Mouse (Mus musculus): ENCODE measurements around the gene Hist1h2ad. TPM values are rescaled to one million over a fixed set of nuclear protein-coding genes. Genes with fewer than 3 reads are reported as not detected.
"Not testable (repeated sequence)": the region's sequence is repeated elsewhere in the genome, so short reads cannot be mapped to it uniquely, and the experiment has no call there.

The Hist1h2ad gene
- 2.1 and 3.8 TPM in 2 replicates for polyA plus RNA-seq (2014; fragmentation: Nextera tagmentation; extraction: Ambion mirVana)

DNA sequence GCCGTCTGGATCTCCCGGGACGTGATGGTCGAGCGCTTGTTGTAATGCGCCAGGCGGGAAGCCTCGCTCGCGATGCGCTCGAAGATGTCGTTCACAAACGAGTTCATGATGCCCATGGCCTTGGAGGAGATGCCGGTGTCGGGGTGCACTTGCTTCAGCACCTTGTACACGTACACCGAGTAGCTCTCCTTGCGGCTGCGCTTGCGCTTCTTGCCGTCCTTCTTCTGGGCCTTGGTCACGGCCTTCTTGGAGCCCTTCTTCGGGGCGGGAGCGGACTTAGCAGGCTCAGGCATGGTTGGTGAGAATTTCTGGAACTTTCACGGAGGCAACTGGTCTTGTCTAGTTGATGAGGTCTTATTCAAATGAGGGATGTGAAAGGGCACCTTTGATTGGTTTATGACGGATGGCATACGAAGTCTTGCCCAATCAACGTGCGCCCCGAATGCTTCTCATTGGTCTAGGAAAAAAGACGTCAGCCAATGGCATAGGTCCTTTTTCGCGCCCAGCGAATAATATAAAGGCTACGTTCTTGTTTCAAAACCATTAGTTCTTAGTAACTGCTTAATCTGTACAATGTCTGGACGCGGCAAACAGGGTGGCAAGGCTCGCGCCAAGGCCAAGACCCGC, at the start of gene Hist1h2ad, which contains the start of gene Hist1h2bf:
Gene Hist1h2ad (plus strand): TSS at position 484 of the 627 bp plus-strand sequence.
Gene Hist1h2bf (minus strand): TSS at position 299 of the 627 bp plus-strand sequence.
- 0% methylated on average over 19 of the region's 42 CpGs for WGBS
- peak; percentile 92 for ATAC-seq (replicated peaks; ENCODE audit: insufficient number of reproducible peaks, low FRiP score, low TSS enrichment, low read depth)

DNA sequence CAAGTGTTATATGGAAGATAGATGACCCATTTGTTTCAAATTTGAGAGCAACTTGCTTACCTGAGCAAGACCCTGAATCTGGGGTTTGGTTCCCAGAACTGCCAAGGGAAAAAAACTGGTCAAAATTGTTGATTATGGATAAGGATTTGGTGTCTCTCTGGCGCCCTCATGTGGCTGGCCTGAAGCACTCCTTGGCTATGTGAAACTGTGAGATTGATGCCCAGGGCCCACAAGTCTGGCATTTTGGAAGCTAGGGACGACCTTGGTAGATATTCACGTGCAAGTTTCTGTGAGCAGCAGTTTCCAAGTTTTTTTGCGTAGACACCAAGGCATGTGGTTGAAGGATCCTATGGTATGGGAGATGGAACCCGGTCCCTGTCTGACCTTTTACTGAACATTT, 49.5 kb upstream of the Hist1h2ad start:
- Histone ChIP-seq H3K27ac (replicated peaks; ENCODE audit: low read depth, low read length) (no peak overlapping the region), H3K4me2 (ENCODE audit: low read depth, low read length) (no peak overlapping the region), H3K9me3 (replicated peaks; ENCODE audit: control insufficient read depth, low read length) (no peaks in the 10 kb centered on the region), H3K27me3 (ENCODE audit: control insufficient read depth, insufficient read depth, low read length) (no peaks in the 10 kb centered on the region), H3K4me1 (ENCODE audit: control insufficient read depth, insufficient read depth, low read length) (no peaks in the 10 kb centered on the region), H3K9ac (replicated peaks; ENCODE audit: low read length) (no peak overlapping the region), H3K4me3 (ENCODE audit: low read depth, low read length) (no peak overlapping the region), H3K36me3 (replicated peaks; ENCODE audit: control insufficient read depth, insufficient read depth, low read depth, low read length) (no peaks in the 10 kb centered on the region)
- DNase-seq (ENCODE audit: low spot score) (peak; percentile 90), ATAC-seq (replicated peaks; ENCODE audit: insufficient number of reproducible peaks, low FRiP score, low TSS enrichment, low read depth) (0 out of 2 replicates have a peak, but pooled peaks have one; percentile 29)
- WGBS: 4% methylated on average over 5 of the region's 5 CpGs

More for the DNA sequence above, at the start of gene Hist1h2ad, which contains the start of gene Hist1h2bf:
- H3K9ac ChIP-seq (replicated peaks; ENCODE audit: low read length): peak within 1 kb of the TSS; percentile 68
- DNase-seq (ENCODE audit: low spot score): peak; percentile 98
- H3K36me3 ChIP-seq (replicated peaks; ENCODE audit: control insufficient read depth, insufficient read depth, low read depth, low read length); H3K4me1 ChIP-seq (ENCODE audit: control insufficient read depth, insufficient read depth, low read length); H3K9me3 ChIP-seq (replicated peaks; ENCODE audit: control insufficient read depth, low read length); H3K27me3 ChIP-seq (ENCODE audit: control insufficient read depth, insufficient read depth, low read length): not testable (repeated sequence)
- H3K27ac ChIP-seq (replicated peaks; ENCODE audit: low read depth, low read length): peak within 1 kb of the TSS; percentile 95
- H3K4me3 ChIP-seq (ENCODE audit: low read depth, low read length): peak within 1 kb of the TSS; percentile 46
- peak within 1 kb of the TSS; percentile 71 for H3K4me2 ChIP-seq (ENCODE audit: low read depth, low read length)

DNA sequence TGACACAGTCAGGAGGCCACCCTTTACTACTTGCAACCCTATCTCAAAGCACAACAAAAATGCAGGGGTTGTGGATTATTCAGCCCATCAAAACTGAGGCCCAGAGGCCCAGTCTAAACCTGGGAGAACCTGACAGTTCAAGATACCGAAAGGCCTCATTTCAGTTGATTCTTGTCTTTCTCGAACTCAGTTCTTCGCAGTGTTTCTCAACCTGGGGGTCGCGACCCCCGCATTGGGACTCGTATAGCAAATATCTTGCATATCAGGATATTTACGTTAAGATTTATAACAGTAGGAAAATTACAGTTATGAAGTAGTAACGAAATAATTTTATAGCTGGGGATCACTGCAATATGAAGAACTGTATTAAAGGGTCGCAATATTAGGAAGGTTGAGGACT, 48.3 kb upstream of the Hist1h2ad start:
- Histone ChIP-seq H3K9me3 (replicated peaks; ENCODE audit: control insufficient read depth, low read length) (no peaks in the 10 kb centered on the region), H3K4me2 (ENCODE audit: low read depth, low read length) (peak overlapping the region; percentile 36), H3K4me3 (ENCODE audit: low read depth, low read length) (peak overlapping the region; percentile 38), H3K27ac (replicated peaks; ENCODE audit: low read depth, low read length) (no peak overlapping the region), H3K4me1 (ENCODE audit: control insufficient read depth, insufficient read depth, low read length) (no peaks in the 10 kb centered on the region), H3K9ac (replicated peaks; ENCODE audit: low read length) (peak overlapping the region; percentile 29; the same call in 1 of the 2 replicates), H3K27me3 (ENCODE audit: control insufficient read depth, insufficient read depth, low read length) (no peaks in the 10 kb centered on the region), H3K36me3 (replicated peaks; ENCODE audit: control insufficient read depth, insufficient read depth, low read depth, low read length) (no peaks in the 10 kb centered on the region)
- ATAC-seq (replicated peaks; ENCODE audit: insufficient number of reproducible peaks, low FRiP score, low TSS enrichment, low read depth) (no peak), DNase-seq (ENCODE audit: low spot score) (peak; percentile 73)
- WGBS: 2% methylated on average over 10 of the region's 10 CpGs

DNA sequence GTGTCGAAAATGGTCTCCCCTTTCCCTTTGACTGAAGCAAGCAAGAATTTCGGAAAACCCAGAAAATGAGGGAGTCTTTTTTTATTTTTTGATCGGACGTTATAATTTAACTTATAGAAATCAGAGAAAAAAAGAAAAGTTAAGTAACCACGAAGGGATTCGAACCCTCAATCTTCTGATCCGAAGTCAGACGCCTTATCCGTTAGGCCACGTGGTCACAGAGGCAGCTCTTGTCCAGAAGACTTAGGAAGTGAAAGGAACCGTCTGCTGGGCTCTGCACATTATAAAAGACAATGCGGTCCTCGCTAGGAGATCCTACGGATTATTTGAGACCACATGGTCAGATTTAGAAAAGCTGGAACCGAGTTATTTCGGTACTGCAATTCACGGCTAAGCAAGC, 47.9 kb upstream of the Hist1h2ad start:
- ATAC-seq (replicated peaks; ENCODE audit: insufficient number of reproducible peaks, low FRiP score, low TSS enrichment, low read depth): no peak
- Histone ChIP-seq H3K4me1 (ENCODE audit: control insufficient read depth, insufficient read depth, low read length) (no peaks in the 10 kb centered on the region), H3K4me2 (ENCODE audit: low read depth, low read length) (peak overlapping the region; percentile 36), H3K4me3 (ENCODE audit: low read depth, low read length) (peak overlapping the region; percentile 38), H3K27me3 (ENCODE audit: control insufficient read depth, insufficient read depth, low read length) (no peaks in the 10 kb centered on the region), H3K9ac (replicated peaks; ENCODE audit: low read length) (peak overlapping the region; percentile 43), H3K36me3 (replicated peaks; ENCODE audit: control insufficient read depth, insufficient read depth, low read depth, low read length) (no peaks in the 10 kb centered on the region), H3K9me3 (replicated peaks; ENCODE audit: control insufficient read depth, low read length) (no peaks in the 10 kb centered on the region), H3K27ac (replicated peaks; ENCODE audit: low read depth, low read length) (no peak overlapping the region)
- peak; percentile 97 for DNase-seq (ENCODE audit: low spot score)
- WGBS: under 1% methylated on average over 17 of the region's 17 CpGs

DNA sequence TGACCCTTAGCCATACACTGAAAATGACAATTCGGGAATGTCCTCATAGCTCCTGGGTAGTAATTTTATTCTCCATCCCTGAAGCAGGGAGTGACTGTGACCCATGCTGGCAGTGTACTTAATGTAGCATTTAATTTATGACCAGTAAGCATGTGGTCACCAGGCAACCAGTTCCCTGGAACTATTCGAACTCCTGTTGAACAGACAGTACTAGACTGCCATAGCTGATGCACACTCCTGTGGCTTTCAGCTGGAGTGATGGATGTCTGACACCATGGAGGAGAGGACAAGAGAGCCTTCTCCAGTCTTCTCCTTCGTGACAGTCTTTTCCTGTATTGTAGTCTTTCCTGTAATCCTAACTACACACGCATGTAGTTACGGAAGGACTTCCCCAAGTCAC, 45.2 kb upstream of the Hist1h2ad start:
- no peak overlapping the region for H3K9ac ChIP-seq (replicated peaks; ENCODE audit: low read length)

DNA sequence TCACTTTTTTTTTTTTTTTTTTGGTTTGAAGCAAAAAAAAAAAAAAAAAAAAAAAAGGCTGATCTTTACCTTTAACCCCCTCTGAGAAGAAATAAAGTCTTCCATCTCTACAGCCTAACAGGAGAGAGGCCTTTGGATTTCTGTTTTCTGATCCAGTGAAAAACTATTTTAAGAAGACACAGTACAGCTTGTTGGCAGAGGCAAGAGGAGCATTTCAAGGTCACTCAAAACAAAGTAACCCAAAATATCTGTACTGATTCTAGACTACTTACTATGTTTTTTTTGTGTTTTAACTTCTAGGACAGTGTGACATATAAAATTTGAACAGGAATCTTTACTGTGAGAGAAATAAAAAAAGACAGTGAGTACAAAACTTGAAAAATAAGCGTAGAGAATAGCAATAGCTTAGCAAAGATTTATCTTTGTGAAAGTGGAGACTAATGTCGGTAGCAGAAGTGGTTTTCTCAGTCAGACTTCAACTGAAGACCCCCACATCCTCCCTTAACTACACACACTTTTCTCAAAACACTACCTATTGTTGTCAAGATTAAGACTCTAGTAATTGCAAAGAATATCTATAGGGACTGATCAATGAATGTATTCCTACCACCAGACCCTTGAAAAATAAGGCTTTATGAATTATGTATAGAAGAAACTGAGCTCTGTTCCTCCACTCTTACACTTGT, 44.6 kb upstream of the Hist1h2ad start:
- H3K4me1 ChIP-seq (ENCODE audit: control insufficient read depth, insufficient read depth, low read length): no peaks in the 10 kb centered on the region
- no peak for ATAC-seq (replicated peaks; ENCODE audit: insufficient number of reproducible peaks, low FRiP score, low TSS enrichment, low read depth)

More for the DNA sequence above, 45.2 kb upstream of the Hist1h2ad start:
- H3K9me3 ChIP-seq (replicated peaks; ENCODE audit: control insufficient read depth, low read length): no peaks in the 10 kb centered on the region
- H3K4me3 ChIP-seq (ENCODE audit: low read depth, low read length): no peak overlapping the region
- no peak for DNase-seq (ENCODE audit: low spot score)
- H3K36me3 ChIP-seq (replicated peaks; ENCODE audit: control insufficient read depth, insufficient read depth, low read depth, low read length): no peaks in the 10 kb centered on the region
- ATAC-seq (replicated peaks; ENCODE audit: insufficient number of reproducible peaks, low FRiP score, low TSS enrichment, low read depth): no peak
- H3K27ac ChIP-seq (replicated peaks; ENCODE audit: low read depth, low read length): no peak overlapping the region
- H3K4me2 ChIP-seq (ENCODE audit: low read depth, low read length): no peak overlapping the region
- no peaks in the 10 kb centered on the region for H3K4me1 ChIP-seq (ENCODE audit: control insufficient read depth, insufficient read depth, low read length)
- WGBS: 87% methylated on average over 5 of the region's 5 CpGs
- no peaks in the 10 kb centered on the region for H3K27me3 ChIP-seq (ENCODE audit: control insufficient read depth, insufficient read depth, low read length)

DNA sequence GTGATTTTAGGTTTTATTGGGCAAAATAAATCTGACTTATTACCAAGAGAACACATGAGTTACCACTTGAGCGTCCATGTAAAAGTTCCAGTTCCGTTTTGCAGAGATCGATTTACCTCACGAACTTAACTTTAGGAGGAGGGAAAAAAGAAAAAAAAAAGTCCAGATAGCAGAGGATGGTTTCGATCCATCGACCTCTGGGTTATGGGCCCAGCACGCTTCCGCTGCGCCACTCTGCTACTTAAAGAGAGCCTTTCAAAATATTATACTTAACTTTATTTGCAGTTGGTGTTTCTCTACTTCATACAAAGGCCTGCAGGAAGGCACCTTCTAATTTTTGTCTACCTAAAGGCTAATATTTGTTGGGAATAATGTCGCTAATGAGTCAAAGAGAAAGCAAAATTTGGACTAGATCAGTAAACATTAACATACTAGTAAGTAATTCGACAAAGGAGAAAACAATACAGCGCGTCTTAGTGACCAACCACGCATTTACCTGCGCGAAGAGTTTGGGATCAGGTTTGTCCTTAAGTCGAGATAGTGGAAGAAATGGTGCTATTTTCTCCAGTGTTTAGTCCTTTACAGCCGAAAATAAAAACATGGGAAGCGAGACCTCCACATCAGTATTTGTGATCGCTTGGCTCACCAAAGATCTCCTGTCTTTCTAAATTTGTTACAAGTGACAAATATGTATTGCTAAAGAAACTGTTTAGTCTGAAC, 43.8 kb upstream of the Hist1h2ad start:
- Histone ChIP-seq H3K4me3 (ENCODE audit: low read depth, low read length) (peak overlapping the region; percentile 56), H3K27ac (replicated peaks; ENCODE audit: low read depth, low read length) (peak overlapping the region; percentile 97), H3K9ac (replicated peaks; ENCODE audit: low read length) (peak overlapping the region; percentile 92), H3K36me3 (replicated peaks; ENCODE audit: control insufficient read depth, insufficient read depth, low read depth, low read length) (no peaks in the 10 kb centered on the region), H3K4me1 (ENCODE audit: control insufficient read depth, insufficient read depth, low read length) (no peaks in the 10 kb centered on the region), H3K27me3 (ENCODE audit: control insufficient read depth, insufficient read depth, low read length) (no peaks in the 10 kb centered on the region), H3K4me2 (ENCODE audit: low read depth, low read length) (peak overlapping the region; percentile 43), H3K9me3 (replicated peaks; ENCODE audit: control insufficient read depth, low read length) (no peaks in the 10 kb centered on the region)
- under 1% methylated on average over 20 of the region's 20 CpGs for WGBS
- DNase-seq (ENCODE audit: low spot score): peak; percentile 74
- no peak for ATAC-seq (replicated peaks; ENCODE audit: insufficient number of reproducible peaks, low FRiP score, low TSS enrichment, low read depth)

More for the DNA sequence above, 44.6 kb upstream of the Hist1h2ad start:
- Histone ChIP-seq H3K36me3 (replicated peaks; ENCODE audit: control insufficient read depth, insufficient read depth, low read depth, low read length) (no peaks in the 10 kb centered on the region), H3K9me3 (replicated peaks; ENCODE audit: control insufficient read depth, low read length) (no peaks in the 10 kb centered on the region), H3K27ac (replicated peaks; ENCODE audit: low read depth, low read length) (peak overlapping the region; percentile 97), H3K4me3 (ENCODE audit: low read depth, low read length) (peak overlapping the region; percentile 56), H3K4me2 (ENCODE audit: low read depth, low read length) (peak overlapping the region; percentile 43), H3K9ac (replicated peaks; ENCODE audit: low read length) (peak overlapping the region; percentile 92), H3K27me3 (ENCODE audit: control insufficient read depth, insufficient read depth, low read length) (no peaks in the 10 kb centered on the region)
- 33% methylated on average over 2 of the region's 2 CpGs for WGBS
- no peak for DNase-seq (ENCODE audit: low spot score)

Measured in embryonic facial prominence, embryonic 11.5 days (tissue).